Mouse (Mus musculus) liver, adult 2 months (tissue): ENCODE measurements around the gene Lad1. TPM values are rescaled to one million over a fixed set of nuclear protein-coding genes. Genes with fewer than 3 reads are reported as not detected.

Experiments
- DNase-seq: peaks from one replicate; pipeline ENCODE4 v3.0.0-alpha.2; 2011; ENCODE audit warnings: low read depth, low spot score; ENCODE audit errors: extremely low read depth
- H3K27ac ChIP-seq: fragments of 200-500 bp; replicated peaks from 2 replicates; pipeline ENCODE4 v1.5.1; 2012; ENCODE audit warnings: low read depth, mild to moderate bottlenecking, control low read depth, inconsistent platforms, low read length; ENCODE audit not compliant: insufficient read depth
- H3K27me3 ChIP-seq: fragments of 200-500 bp; 2 replicates; pipeline ENCODE4 v1.6.1; 2012; ENCODE audit warnings: mild to moderate bottlenecking, moderate library complexity, low read length, inconsistent platforms; ENCODE audit not compliant: control insufficient read depth, insufficient read depth
- H3K36me3 ChIP-seq: fragments of 200-500 bp; 2 replicates; pipeline ENCODE4 v1.6.1; 2012; ENCODE audit warnings: low read length, inconsistent platforms; ENCODE audit not compliant: control insufficient read depth, insufficient read depth
- H3K4me1 ChIP-seq: fragments of 200-500 bp; 2 replicates; pipeline ENCODE4 v1.6.1; 2011; ENCODE audit warnings: low read length; ENCODE audit not compliant: control insufficient read depth, insufficient read depth
- H3K4me3 ChIP-seq: fragments of 200-500 bp; 2 replicates; pipeline ENCODE4 v1.5.1; 2011; ENCODE audit warnings: low read depth, mild to moderate bottlenecking, control low read depth, low read length, moderate library complexity; ENCODE audit not compliant: insufficient read depth
- H3K79me2 ChIP-seq: fragments of 200-500 bp; 2 replicates; pipeline ENCODE4 v1.6.1; 2012; ENCODE audit warnings: inconsistent platforms, mild to moderate bottlenecking, low read length, moderate library complexity; ENCODE audit not compliant: control insufficient read depth, insufficient read depth
- H3K9ac ChIP-seq: fragments of 200-500 bp; 2 replicates; pipeline ENCODE4 v1.6.1; 2012; ENCODE audit warnings: low read depth, mild to moderate bottlenecking, control low read depth, inconsistent platforms, low read length
- CTCF ChIP-seq: fragments of 200-500 bp; IDR thresholded peaks from 2 replicates; pipeline ENCODE4 v1.5.1; 2011; ENCODE audit warnings: low read depth, low read length, control low read depth
- POLR2A ChIP-seq: fragments of 200-500 bp; IDR thresholded peaks from 2 replicates; pipeline ENCODE4 v1.6.1; 2011; ENCODE audit warnings: low read length, control low read depth; ENCODE audit not compliant: insufficient read depth; ENCODE audit errors: extremely low read depth
- WGBS: fragments of 180-500 bp; shearing (Covaris S2); methylation state at CpG from one replicate; pipeline ENCODE4 v1.1.7; 2018; 5-methylcytosine and 5-hydroxymethylcytosine counted together
- polyA plus RNA-seq: library from polyadenylated mRNA; depleted of rRNA; stranded (reverse); fragments of >200 nt; gene quantifications from 2 replicates; pipeline ENCODE4 v1.2.3, GENCODE M21; 2012
- total RNA-seq: library from RNA; depleted of rRNA; stranded (reverse); fragments of >200 nt; gene quantifications from 2 replicates; pipeline ENCODE4 v1.2.3, GENCODE M21; 2014

The Lad1 gene
- total and polyA plus RNA-seq, 2 experiments, result 0.55 to 3.4 TPM

DNA sequence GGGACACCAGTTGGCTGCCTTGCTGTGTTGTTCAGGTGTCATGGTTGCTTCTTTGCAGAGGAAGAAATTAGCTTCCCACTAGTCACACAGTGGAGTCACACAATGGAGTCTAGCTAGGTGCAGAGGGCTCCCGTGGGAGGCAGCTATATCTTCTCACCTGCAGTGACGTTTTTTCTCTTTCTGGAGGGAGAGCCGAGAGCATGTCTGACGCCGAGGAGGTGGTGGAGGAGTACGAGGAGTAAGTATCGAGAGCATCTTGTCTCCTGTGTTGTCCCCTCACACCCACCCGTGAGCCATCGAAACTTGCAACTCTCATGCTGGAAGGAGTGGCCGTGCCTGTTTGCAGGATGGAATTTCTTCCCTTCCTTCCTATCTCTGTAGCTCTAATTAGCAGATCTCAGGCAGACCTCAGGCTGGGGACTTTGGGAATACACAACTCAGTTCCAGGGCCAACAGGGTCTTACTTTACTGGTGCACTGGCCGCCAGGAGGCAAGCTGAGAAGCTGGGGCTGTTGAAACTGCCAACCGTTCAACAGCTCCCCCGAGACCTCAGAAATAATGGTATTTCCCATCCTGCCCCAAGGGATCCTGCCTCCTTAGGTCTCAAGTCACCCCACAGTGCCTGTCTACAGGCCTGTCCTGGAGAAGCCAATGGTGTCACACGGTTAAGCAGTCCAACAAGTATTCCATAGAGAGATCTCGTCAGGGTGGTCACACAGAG, 22.4 kb downstream of the Lad1 start:
- DNase-seq, result no peak
- TF ChIP-seq CTCF, result no peak
- TF ChIP-seq POLR2A, result no peak
- WGBS, result 66% methylated on average over 15 of the region's 15 CpGs
- H3K9ac ChIP-seq, result no peak overlapping the region
- H3K4me1 ChIP-seq, result no peaks in the 10 kb centered on the region
- no peaks in the 10 kb centered on the region for H3K79me2 ChIP-seq
- H3K27me3 ChIP-seq, result no peaks in the 10 kb centered on the region
- H3K4me3 ChIP-seq, result no peak overlapping the region
- no peaks in the 10 kb centered on the region for H3K36me3 ChIP-seq
- no peak overlapping the region for H3K27ac ChIP-seq

DNA sequence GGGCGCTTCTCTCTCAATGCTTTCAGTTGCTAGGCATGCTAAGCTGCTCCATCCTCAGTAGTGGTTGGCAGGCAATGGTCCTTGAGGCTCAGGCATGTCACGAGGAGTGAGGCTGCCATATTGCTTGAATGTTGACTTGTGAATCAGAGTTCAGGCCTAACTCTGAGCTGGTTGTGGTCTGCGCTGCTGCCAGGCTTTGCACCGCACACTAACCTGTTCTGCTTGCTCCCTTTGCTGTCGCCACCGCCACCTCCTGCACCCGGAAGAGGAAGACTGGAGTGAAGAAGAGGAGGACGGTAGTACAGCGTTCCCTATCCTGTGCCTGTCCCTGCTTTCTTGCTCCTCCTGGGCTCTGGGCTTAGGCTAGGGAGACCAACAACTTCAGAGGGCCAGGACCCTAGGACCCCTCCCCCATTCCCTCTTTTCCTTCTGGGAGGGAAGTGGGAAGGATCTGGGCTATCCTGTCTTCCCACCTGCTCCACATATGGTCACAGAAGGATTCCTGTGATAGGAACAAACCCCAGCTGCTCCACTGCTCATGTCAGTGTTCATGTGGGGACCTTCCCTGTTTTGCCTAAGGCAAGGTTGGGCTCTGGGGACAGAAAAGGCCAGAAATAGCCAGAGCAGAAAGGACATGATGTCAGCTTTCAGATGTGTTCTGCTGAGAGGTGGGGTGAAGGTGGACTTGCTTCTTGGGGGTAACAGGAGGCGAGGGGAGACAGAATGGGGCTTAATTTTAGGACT, 25.3 kb downstream of the Lad1 start:
- 93% methylated on average over 10 of the region's 10 CpGs for WGBS
- DNase-seq, result no peak
- Histone ChIP-seq H3K36me3 (no peaks in the 10 kb centered on the region), H3K27me3 (no peaks in the 10 kb centered on the region), H3K79me2 (no peaks in the 10 kb centered on the region), H3K4me3 (no peak overlapping the region), H3K27ac (no peak overlapping the region), H3K9ac (no peak overlapping the region), H3K4me1 (no peaks in the 10 kb centered on the region)
- TF ChIP-seq CTCF (no peak), POLR2A (no peak)

DNA sequence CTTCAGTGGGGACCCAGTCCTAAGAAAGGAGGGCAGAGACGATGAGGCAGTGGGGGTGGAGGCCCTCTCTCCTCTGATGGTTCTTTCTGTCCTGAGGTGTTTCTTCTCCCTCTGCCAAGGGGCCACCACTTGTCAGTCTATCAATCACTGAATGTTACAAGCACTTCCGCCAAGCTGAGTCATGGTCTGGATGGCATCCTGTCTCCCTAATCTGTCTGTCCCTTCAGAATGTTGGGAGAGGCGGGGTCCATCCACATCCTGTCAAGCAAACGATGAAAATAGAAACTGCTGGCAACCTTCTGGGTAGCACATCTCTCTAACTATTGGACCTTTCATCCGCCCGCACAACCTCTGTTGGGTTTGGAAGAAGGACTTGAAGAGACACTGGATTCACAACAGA, 26.1 kb downstream of the Lad1 start:
- DNase-seq, result no peak
- Histone ChIP-seq H3K36me3 (no peaks in the 10 kb centered on the region), H3K4me3 (no peak overlapping the region), H3K79me2 (no peaks in the 10 kb centered on the region), H3K9ac (no peak overlapping the region), H3K27me3 (no peaks in the 10 kb centered on the region), H3K4me1 (no peaks in the 10 kb centered on the region), H3K27ac (no peak overlapping the region)
- 65% methylated on average over 6 of the region's 6 CpGs for WGBS
- TF ChIP-seq POLR2A (no peak), CTCF (no peak)

DNA sequence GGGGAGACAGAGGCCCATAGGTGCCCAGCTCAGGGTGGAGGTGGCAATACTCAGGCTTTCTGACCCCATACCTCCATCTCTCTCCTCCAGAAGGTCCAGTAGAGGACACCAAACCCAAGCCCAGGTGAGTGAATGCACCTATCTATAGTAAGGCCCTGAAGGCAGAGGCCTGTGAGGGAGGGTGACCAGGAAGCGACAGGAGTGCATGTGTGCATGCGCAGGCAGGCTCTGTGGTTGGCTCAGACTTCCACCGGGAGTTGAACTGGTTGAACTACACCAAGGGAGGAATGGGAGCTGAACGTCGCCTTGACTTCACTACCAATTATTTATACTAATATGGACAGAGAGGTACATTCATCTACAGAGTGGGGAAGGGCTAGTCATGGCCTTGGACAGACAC, 28.2 kb downstream of the Lad1 start:
- Histone ChIP-seq H3K27me3 (no peaks in the 10 kb centered on the region), H3K36me3 (no peaks in the 10 kb centered on the region), H3K27ac (no peak overlapping the region), H3K4me1 (no peaks in the 10 kb centered on the region), H3K9ac (no peak overlapping the region), H3K79me2 (no peaks in the 10 kb centered on the region), H3K4me3 (no peak overlapping the region)
- DNase-seq, result no peak
- WGBS, result 90% methylated on average over 5 of the region's 5 CpGs
- TF ChIP-seq CTCF (no peak), POLR2A (no peak)

- no peaks in the 10 kb centered on the region for H3K27me3 ChIP-seq
- H3K4me1 ChIP-seq, result no peaks in the 10 kb centered on the region
- H3K4me3 ChIP-seq, result no peak overlapping the region
- H3K27ac ChIP-seq, result no peak overlapping the region
- DNase-seq, result peak; percentile 30
- TF ChIP-seq CTCF (peak; percentile 62), POLR2A (no peak)
- H3K36me3 ChIP-seq, result no peaks in the 10 kb centered on the region
- WGBS, result 37% methylated on average over 6 of the region's 6 CpGs
- no peak overlapping the region for H3K9ac ChIP-seq
- no peaks in the 10 kb centered on the region for H3K79me2 ChIP-seq
These were observed 28.8 kb downstream of the Lad1 start for GRCm38 (mm10) chr1:135847139-135847562.
